Mouse (Mus musculus): Measurements from ENCODE around the gene Numbl.

The Numbl gene

DNA sequence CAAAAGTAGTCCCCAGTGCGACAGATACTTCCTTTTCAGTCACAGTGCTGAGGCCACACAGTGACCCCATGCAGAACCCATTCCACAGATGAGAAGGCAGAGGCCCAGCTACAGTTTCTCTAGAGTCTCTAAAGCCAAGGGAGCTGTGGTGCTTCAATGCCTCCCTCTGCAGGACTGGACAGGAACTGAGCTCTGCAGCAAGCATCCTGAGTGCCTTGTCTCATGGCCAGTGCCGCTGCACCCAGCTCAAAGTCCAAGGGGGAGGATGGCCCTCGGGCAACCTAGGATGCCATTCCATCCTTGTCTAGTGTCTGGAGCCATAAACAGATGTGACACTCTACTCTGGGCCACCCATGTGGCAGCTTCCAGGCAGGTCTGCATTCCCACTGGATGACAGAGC lies 2.5 kb upstream of the Numbl start:
- DNase-seq (ENCODE audit: low spot score), result peak; percentile 14

DNA sequence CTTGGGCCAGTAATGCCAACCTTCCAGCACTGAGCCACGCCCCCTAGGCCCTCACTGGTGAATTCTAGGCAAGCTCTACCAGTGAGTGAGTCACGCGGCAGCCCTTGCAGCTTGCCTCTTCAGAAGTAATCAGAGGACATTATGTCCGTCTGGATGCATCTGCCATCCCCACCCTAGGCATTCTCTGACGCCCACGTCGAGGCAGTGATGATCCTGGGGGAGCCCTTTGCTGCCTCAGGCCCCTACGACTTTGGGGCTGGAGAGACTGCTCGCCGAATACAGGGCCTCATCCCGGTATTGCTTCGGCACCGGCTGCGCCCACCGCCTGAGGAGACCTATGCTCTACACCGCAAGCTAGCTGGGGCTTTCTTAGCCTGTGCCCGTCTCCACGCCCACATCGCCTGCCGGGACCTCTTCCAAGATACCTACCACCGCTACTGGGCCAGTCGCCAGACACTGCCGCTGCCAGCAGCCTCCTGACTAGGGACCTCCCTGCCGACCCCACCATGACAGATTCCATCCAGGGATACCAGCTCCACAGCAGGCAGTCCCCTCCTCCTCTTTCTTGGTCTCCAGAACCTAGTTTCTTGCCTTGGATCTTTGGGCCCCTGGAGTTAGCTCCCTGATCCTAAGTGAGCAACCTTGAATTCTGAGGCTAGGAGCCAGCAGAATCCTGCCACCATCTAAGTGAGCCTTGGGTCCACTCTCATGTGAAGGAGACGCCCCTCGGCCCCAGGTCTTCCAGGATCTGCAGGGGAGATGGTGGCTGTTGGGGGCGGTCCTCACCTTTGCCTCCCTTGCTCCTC lies 984 bp upstream of the Numbl start:
- peak; percentile 85 for DNase-seq (ENCODE audit: low spot score)

DNA sequence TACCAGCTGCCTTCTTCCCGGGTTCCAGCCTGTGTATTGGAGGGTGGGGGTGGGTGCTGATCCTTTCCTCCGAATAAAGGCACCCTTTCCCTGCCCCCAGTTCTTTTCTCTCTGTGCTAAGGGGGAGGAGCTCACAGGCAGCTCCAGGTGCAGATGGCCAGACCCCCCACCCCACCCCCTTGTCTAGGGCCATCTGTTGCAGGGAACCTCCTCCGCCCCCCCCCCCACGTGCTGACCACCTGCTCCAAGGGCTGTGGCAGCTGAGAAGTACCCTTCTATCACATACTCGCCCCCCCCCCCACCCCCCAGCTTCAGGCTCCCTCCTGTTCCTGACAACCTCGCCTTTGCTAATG lies 405 bp upstream of the Numbl start:
- no peak for DNase-seq (ENCODE audit: low spot score)

DNA sequence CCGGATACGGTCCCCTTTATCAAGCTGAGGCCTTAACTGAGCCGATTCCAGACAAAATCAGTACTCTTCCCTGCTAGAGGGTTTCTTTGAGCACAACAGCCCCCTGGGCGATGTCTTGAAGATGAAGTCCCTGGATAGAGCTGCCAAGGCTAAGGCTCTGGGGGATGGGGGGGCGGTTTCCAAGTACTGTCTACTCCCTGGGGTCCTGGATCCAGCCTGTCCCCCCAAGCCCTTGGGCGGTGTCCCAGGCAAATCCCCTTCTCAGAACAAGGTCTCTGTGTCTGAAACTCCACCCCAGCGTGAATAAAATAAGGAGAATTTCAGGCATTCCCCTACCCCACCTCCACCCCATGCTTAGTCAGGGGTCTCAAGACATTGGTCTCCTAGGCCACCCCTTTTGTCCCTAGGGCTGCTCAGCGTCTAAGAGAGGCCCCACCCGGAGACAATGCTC lies 1.1 kb downstream of the Numbl start:
- peak; percentile 37 for DNase-seq (ENCODE audit: low spot score)

DNA sequence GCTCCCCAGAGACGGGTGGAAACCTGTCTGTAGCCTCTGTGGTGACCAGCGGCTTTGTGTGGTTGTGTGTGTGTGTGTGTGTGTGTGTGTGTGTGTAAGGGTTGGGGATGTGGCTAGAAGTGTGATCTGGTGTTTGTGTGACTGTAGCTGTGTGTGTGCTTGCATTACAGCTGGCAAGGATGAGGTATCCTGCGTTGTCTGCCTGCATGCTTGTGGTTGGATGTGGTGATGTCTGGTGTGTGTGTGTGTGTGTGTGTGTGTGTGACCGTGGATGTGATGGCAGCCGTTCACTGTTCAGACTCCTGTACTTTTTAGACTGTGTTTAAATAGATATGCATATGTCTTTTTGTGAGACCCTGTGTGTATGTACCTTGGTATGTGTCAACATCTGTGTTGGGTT lies 1.5 kb downstream of the Numbl start:
- DNase-seq (ENCODE audit: low spot score), result peak; percentile 27

DNA sequence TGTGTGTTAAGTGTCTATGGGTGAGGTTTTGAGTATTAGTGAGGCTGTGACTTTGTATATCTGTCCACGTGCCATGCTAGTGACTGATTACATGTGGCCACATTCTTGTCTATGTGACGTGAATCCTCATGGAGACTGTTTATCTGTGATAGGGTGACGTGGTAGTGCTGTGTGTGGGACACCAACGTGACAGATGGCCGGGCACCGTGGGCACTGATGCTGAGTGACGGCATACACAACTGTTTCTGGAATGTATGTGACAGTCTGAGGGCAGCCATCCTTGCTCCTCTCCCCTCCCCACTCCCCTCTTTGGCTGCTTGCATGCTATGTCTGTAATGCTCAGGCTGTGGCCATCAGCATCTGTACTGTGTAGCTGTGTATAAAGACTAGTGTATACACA lies 2.6 kb downstream of the Numbl start:
- DNase-seq (ENCODE audit: low spot score), result no peak

DNA sequence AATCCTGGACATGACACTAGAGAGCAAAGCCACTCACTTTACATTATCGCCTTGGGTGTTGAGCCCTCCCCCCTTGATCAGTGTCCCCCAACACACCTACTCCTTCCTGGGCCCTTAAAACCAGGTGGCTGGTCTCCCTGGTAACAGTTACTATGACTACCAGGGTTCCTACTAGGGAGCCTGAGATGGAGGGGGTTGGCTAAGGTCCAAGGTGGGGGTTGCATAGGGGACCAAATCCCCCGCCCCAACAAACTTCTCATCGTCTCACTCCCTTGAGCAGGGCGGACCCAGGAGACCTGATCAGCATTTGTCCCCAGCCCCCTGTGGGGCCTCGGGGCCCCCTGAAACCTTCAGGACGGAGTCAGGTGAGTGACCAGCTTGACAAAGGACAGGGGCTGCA lies 3.7 kb downstream of the Numbl start:
- no peak for DNase-seq (ENCODE audit: low spot score)

DNA sequence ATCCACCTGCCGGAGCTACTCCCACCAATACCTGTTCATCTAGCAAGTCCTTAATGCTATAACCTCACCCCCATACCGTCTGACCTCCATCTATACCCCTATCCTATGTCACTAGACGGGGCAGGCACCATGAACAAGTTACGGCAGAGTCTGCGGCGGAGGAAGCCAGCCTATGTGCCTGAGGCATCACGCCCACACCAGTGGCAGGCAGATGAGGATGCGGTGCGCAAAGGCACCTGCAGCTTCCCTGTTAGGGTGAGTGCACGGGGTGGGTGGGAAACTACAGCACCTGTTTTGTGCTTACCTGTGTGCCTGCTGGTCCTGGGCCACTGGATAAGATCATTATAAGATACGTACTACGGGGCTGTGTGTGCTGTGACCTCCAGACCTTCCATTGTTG lies 6.5 kb downstream of the Numbl start:
- no peak for DNase-seq (ENCODE audit: low spot score)

DNA sequence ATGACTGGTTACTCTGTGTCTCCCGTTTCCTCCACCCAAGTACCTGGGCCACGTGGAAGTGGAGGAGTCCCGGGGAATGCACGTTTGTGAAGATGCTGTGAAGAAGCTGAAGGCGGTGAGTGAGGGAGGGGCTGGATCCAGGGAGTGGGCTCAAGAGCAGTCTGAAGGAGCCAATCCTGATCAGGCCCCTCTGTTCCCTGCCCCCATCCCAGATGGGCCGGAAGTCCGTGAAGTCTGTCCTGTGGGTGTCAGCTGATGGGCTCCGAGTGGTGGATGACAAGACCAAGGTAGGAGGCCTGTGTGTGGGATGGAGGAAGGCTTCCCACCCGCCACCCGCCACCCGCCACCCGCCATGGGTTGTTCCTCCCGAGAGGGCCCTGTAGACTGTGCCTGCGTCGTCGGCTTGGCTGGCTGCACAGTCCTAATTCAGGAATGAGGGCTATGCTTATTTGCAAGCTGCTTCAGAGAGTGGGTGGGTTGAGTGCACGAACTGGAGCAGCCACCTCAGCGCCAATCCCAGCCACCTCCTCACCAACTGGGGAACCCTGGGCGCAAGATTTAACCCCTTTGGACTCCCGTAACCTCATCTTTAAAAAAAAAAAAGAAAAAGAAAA lies 8.4 kb downstream of the Numbl start:
- no peak for DNase-seq (ENCODE audit: low spot score)

DNA sequence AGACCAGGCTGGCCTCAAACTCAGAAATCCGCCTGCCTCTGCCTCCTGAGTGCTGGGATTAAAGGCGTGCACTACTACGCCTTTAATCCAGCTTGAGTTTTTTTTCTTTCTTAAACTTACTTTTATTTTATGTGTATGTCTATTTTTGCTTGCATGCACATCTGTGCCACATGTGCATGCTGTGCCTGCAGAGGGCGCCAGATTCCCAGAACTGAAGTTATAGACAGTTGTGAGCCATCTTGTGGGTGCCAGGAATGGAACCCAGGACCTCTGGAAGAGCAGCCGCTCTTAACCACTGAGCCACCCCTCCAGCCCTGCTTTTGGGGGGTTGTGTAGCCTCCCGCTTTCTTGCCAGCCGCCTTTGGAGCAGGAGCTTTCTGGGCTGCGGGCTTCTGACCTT lies 13.2 kb downstream of the Numbl start:
- DNase-seq (ENCODE audit: low spot score), result no peak

DNA sequence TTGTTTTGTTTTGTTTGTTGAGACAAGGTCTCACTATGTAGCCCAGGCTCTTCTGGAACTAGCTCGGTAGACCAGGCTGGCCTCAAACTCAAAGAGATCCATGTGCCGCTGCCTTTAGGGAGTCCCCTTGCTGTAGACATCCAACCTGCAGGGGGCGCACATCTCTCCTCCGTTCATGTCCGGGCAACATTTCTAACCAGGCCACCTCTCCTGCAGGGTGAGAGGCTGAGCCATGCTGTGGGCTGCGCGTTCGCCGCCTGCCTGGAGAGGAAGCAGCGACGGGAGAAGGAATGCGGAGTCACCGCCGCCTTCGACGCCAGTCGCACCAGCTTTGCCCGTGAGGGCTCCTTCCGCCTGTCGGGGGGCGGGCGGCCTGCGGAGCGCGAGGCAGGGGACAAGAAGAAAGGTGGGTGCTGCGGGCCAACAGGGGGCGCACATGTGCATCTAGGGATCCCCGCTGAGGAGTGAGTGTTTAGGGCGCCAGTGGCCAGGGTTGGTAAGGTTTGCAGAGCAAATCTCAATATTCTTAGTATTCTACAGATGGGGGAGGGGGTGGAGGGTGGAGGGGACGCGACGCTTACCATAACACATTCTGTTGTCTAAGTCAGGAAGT lies 15.6 kb downstream of the Numbl start:
- DNase-seq (ENCODE audit: low spot score), result no peak

DNA sequence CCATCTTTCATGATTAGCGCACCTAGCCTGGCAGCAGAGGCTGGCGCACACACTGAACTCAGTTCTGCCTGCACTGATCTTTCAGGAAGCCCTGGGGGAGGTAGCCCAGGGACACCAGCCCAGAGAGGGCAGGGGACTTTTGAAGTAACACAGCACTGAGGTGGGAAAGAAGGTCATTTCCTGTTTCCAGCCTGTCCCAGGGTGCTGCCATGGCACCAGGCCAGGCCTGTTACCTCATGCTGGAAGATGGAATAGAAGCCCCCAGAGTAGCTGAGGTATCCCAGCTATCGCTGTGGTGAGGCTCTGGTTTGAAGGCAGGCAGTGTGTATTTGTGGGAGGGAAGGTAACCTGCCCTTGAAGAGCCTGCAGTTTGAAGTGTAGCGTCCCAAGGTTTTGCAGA lies 16.7 kb downstream of the Numbl start:
- DNase-seq (ENCODE audit: low spot score), result no peak

DNA sequence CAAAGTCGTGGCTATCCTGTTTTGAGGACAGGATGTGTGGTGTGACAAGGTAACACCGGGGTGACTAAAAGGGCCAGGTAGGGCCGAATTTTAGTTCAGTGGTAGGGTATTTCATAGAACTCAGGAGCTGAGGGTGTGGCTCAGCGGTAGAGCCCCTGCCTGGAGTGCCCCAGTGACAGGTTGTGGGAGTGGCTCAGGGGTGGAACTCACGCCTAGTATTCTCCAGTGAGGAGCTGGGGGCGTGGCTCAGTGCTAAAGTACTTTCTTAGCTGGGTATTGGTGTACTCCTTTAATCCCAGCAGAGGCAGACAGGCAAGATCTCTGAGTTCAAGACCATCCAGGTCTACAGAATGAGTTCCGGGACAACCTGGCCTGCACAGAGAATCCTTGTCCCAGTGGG lies 17.8 kb downstream of the Numbl start:
- no peak for DNase-seq (ENCODE audit: low spot score)

DNA sequence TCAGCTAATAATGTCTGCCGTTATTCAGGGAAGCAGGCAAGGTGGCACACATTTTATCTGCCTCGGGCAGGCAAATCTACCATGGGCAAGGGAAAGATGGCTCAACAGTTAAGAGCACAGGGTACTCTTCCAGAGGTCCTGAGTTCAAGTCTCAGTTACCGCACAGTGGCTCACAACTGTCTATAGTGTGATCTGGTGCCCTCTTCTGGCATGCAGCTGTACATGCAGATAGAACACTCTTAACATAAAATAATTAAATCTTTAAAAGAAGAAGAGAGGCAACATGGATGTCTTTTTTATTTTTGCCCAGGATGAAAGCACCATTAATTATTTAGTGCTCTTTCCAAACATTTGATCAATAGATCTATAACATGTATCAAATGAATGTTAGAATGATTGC lies 19.0 kb downstream of the Numbl start:
- DNase-seq (ENCODE audit: low spot score), result peak; percentile 32

DNA sequence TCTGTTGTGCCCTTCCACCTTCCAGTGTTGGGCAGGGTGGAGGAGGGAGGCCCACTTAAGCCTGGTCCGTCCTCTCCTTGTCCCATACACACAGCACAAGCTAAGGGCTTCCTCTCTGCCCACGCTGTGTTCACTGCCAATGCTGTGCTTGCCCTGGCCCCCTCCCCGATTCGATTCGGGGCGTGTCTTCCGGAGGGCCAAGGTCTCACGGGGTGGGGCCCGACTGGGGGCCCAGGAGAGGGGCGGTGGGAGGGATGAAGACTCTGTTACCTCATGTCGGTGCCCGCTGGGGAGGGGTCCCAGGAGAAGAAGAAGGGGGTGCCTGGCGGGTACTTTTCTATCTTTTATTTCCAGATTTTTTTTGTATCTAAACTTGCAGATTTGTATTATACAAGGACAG lies 23.5 kb downstream of the Numbl start:
- DNase-seq (ENCODE audit: low spot score), result no peak

DNA sequence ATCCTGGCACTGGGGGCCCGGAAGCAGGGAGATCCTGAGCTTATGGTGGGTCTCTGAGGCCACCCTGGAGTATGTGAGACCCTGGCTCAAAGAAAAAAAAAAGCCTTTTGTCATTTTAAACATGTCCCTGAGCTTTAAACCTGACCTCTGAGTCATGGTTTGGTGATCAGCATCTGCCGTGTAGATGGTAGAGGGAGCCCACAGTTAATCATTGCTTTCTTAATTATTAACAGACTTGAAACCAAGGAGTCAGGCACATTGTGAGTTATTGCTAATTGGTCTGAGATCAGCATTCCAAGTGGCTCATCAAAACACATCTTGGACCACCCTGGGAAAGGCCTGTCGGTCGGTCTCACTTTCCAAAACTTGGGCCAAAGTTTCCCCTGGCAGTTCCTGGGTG lies 24.0 kb downstream of the Numbl start:
- DNase-seq (ENCODE audit: low spot score), result no peak

DNA sequence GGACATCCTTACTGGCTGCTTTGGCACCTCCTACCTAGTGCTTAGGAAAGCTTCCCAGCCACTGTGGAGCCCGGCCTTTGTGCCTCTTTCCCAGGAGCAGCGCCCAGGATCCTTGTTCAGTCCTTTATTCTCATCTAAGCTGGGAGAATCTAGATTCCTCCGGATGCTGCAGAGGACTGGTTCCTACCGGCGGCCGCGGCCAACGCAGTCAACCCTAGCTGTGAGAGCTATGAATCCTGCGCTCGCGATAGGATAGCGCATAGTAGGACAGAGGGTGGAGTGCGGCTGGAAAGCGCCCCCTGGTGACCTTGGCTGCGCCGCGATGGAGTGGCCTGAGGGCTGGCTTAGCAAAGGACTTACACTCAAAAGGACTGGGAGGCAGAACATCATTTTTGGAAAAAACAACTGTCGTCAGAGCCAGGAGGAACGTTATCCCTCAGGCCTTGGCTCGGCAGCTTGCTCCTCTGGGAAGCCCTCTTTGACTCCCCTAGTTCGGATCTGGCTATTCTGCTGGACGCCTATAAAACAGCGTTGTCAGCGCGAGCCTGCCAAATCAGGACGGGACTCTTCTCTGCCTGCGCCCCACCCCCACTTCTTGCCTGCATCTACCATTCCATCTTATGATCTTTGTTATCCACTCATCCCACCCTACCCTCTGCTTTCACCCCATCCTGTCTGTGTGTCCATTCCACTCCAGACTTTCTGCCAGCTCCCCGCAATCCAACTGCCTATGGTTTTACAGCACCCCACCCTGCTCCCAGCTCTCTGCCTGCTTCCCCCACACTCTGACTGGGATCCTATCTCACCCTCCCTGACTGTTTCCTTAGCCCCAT lies 26.8 kb downstream of the Numbl start:
- peak; percentile 67 for DNase-seq (ENCODE audit: low spot score)

DNA sequence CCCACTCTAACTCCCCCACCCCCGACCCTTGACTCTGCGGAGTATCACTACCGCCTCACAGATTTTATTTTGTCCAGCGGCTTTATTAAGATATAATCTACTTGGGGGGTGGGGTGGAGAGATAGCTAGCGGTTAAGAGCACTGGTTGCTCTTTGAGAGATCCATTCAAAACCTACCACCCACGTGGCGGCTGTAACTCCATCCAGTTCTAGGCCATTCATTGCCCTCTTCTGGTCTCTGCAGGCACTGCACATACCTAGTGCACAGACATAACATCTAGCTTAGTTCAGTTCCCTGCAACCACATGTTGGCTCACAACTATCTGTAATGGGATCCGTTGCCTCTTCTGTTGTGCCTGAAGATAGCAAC lies 27.4 kb downstream of the Numbl start:
- peak; percentile 69 for DNase-seq (ENCODE audit: low spot score)

DNA sequence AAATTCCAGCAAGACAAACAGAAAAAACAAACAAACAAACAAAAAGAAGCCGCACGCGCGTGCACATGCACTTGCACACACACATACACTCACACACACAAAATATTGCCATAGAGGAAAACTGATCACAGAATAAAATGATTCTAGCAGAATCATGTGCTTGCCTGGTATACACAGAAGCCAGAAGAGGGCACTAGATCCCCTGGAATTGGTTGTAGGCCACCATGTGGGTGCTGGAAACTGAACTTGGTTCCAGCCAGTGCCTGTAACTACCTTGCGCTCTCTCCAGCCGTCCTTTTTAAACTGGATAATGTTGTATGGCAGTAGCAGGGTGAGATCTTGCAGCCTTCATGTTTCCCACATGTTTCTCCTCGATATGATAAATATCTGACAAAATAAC lies 30.5 kb downstream of the Numbl start:
- no peak for DNase-seq (ENCODE audit: low spot score)

DNA sequence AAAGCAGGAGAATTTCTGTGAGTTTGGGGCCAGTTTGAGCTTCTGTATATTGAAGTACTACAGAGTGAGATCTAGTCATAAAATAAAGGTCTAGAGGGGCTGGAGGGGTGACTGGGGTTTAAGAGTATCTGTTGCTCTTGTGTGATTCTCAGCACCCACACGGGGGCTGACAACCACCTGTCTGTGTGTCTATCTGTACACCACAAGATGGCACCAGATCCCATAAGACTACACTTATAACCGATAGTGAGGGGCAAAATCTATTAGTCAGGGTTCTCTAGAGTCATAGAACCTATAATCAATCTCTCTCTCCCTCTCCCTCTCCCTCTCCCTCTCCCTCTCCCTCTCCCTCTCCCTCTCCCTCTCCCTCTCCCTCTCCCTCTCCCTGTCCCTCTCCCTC lies 32.3 kb downstream of the Numbl start:
- DNase-seq (ENCODE audit: low spot score), result no peak

DNA sequence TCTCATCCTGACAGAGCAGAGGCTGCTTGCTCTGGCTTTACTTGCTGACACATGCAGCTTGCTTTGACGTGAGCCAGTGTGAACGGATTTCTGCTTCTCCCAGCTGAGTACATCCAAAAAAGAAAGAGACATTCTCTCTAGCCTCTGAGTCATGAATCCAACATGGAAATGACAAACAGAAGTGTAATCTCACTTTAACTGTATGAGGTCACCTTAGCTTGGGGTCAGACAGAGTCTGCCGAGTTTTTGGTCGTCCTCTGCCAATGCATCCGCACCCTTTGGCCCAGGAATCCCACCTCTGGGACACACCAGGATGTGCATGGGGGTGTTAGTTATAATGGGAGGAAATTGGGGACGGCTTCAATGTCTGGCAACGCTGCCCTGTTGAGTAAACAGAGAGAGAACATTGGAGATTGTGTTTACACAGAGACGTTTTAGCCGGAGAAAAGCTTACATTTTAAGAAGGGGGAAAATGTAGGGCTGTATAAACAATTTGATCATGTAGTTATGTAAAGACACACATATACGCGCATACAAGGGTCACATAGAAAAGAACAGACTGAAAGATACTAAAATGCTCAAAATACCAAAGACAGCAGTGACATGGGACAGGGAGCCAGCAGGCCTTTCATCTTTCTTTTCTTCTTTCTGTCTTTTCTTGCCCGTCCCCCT lies 33.7 kb downstream of the Numbl start:
- DNase-seq (ENCODE audit: low spot score), result no peak

DNA sequence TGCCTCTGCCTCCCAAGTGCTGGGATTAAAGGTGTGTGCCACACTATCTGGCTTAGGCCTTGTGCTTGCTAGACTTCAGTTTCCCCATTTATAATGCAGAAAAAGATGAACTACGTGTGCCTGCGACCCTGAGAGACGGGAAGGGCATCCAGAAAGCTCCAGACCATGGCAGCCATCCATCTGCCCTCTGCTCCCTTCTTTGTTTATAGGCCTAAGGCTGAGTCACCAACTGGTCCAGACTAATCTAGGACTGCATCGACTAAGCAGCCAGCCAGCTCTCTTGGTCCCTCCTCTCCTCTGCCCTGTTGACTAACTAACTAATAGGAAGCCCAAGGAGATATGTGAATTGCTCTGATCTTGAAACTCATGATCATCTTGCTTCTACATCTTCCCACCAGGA lies 37.7 kb downstream of the Numbl start:
- peak; percentile 34 for DNase-seq (ENCODE audit: low spot score)

Measured in MN1 (cell line).